Mouse (Mus musculus) ES-Bruce4 (cell line): Measurements from ENCODE around the gene Ppp1r13l. TPM values are rescaled to one million over a fixed set of nuclear protein-coding genes. Genes with fewer than 3 reads are reported as not detected.
A peak's percentile ranks its signal among the peaks of the same experiment; 100 is the strongest.

ENCODE experiments used
- H3K27ac ChIP-seq: 2 replicates; pipeline ENCODE4 v1.5.1; 2012; ENCODE audit warnings: low read length, inconsistent platforms; ENCODE audit not compliant: insufficient read depth
- H3K27me3 ChIP-seq: 2 replicates; pipeline ENCODE4 v1.6.1; 2012; ENCODE audit warnings: mild to moderate bottlenecking, low read length, inconsistent platforms; ENCODE audit not compliant: control insufficient read depth, poor library complexity, insufficient read depth, severe bottlenecking
- H3K36me3 ChIP-seq: 2 replicates; pipeline ENCODE4 v1.6.1; 2012; ENCODE audit warnings: inconsistent platforms, mild to moderate bottlenecking, low read length, moderate library complexity; ENCODE audit not compliant: control insufficient read depth, poor library complexity, insufficient read depth, severe bottlenecking
- H3K4me1 ChIP-seq: one replicate; pipeline ENCODE4 v1.8.1; 2011; ENCODE audit warnings: low read length; ENCODE audit not compliant: control insufficient read depth, insufficient read depth
- H3K4me3 ChIP-seq: 2 replicates; pipeline ENCODE4 v1.5.1; 2011; ENCODE audit warnings: low read depth, mild to moderate bottlenecking, low read length
- H3K9ac ChIP-seq: 2 replicates; pipeline ENCODE4 v1.6.1; 2012; ENCODE audit warnings: low read depth, mild to moderate bottlenecking, inconsistent platforms; ENCODE audit not compliant: poor library complexity, severe bottlenecking
- H3K9me3 ChIP-seq: replicated peaks from 2 replicates; pipeline ENCODE4 v1.6.1; 2012; ENCODE audit warnings: mild to moderate bottlenecking, low read length, inconsistent platforms; ENCODE audit not compliant: control insufficient read depth, poor library complexity, insufficient read depth, severe bottlenecking
- CTCF ChIP-seq: IDR thresholded peaks from one replicate; pipeline ENCODE4 v1.8.1; 2011; ENCODE audit warnings: low read depth, low read length
- EP300 ChIP-seq: IDR thresholded peaks from 2 replicates; pipeline ENCODE4 v1.6.1; 2011; ENCODE audit warnings: low read depth, low read length; ENCODE audit not compliant: insufficient read depth
- POLR2A ChIP-seq: IDR thresholded peaks from one replicate; pipeline ENCODE4 v1.8.1; 2011; ENCODE audit warnings: low read length; ENCODE audit not compliant: insufficient read depth
- polyA plus RNA-seq: library from polyadenylated mRNA; stranded (reverse); fragments of >200 nt; gene quantifications from 2 replicates; pipeline ENCODE4 v1.2.4, GENCODE M21; 2011; ENCODE audit warnings: low read depth; ENCODE audit not compliant: missing spikeins, insufficient read depth, insufficient read length

The Ppp1r13l gene
- polyA plus RNA-seq, 1 experiment, result 21.9 TPM

GRCm38 (mm10) chr7:19331910-19332309, 27.6 kb upstream of the Ppp1r13l start:
- Histone ChIP-seq H3K9me3 (no peaks in the 10 kb centered on the region), H3K4me3 (no peak overlapping the region)

GRCm38 (mm10) chr7:19332709-19333352, 26.7 kb upstream of the Ppp1r13l start:
- no peaks in the 10 kb centered on the region for H3K9me3 ChIP-seq
- TF ChIP-seq POLR2A, result no peak
- no peak for TF ChIP-seq EP300
- TF ChIP-seq CTCF, result no peak
- peak overlapping the region; percentile 74 for H3K4me3 ChIP-seq
- H3K36me3 ChIP-seq, result no peaks in the 10 kb centered on the region
- peak overlapping the region; percentile 74 for H3K9ac ChIP-seq
- no peak overlapping the region for H3K27ac ChIP-seq
- no peaks in the 10 kb centered on the region for H3K4me1 ChIP-seq
- peaks cover 5% of the 10 kb centered on the region for H3K27me3 ChIP-seq

More at GRCm38 (mm10) chr7:19331910-19332309, 27.6 kb upstream of the Ppp1r13l start:
- no peak overlapping the region for H3K27ac ChIP-seq
- H3K36me3 ChIP-seq, result no peaks in the 10 kb centered on the region
- H3K9ac ChIP-seq, result no peak overlapping the region
- peaks cover 5% of the 10 kb centered on the region for H3K27me3 ChIP-seq
- no peaks in the 10 kb centered on the region for H3K4me1 ChIP-seq
- no peak for TF ChIP-seq POLR2A
- no peak for TF ChIP-seq EP300
- no peak for TF ChIP-seq CTCF

- no peak overlapping the region for H3K9ac ChIP-seq
- H3K4me1 ChIP-seq, result no peaks in the 10 kb centered on the region
- H3K27ac ChIP-seq, result no peak overlapping the region
- no peak overlapping the region for H3K4me3 ChIP-seq
- H3K36me3 ChIP-seq, result no peaks in the 10 kb centered on the region
- no peak for TF ChIP-seq EP300
- TF ChIP-seq CTCF, result no peak
- TF ChIP-seq POLR2A, result peak; percentile 31
- peaks cover 5% of the 10 kb centered on the region for H3K27me3 ChIP-seq
- no peaks in the 10 kb centered on the region for H3K9me3 ChIP-seq
These were observed 24.0 kb upstream of the Ppp1r13l start for GRCm38 (mm10) chr7:19335583-19335982.

GRCm38 (mm10) chr7:19337122-19337521, 22.4 kb upstream of the Ppp1r13l start:
- Histone ChIP-seq H3K4me1 (no peaks in the 10 kb centered on the region), H3K27ac (no peak overlapping the region), H3K9me3 (no peaks in the 10 kb centered on the region), H3K36me3 (no peaks in the 10 kb centered on the region), H3K27me3 (peaks cover 5% of the 10 kb centered on the region), H3K9ac (no peak overlapping the region), H3K4me3 (no peak overlapping the region)
- no peak for TF ChIP-seq EP300
- no peak for TF ChIP-seq CTCF
- no peak for TF ChIP-seq POLR2A

DNA sequence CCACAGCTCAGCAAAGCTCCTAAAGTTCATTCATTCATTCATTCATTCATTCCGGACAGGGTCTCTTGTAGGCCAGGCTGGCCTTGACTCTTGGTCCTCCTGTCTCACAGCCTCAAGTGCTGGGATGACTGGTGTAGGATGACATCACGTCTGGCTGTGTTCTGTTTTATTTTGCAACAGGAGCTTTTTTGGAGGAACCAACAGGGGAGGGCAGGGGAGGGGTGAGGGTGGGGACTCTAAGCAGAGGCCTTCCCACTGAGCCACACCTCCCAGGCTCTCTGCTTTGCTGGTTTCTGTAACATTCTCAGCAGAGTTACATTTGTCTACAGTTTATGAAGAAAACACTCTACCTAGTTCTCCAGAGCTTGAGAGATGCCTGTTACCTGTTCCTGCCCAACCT, 21.5 kb upstream of the Ppp1r13l start:
- H3K4me1 ChIP-seq, result no peaks in the 10 kb centered on the region
- no peak overlapping the region for H3K4me3 ChIP-seq
- no peaks in the 10 kb centered on the region for H3K27me3 ChIP-seq
- no peaks in the 10 kb centered on the region for H3K9me3 ChIP-seq
- H3K36me3 ChIP-seq, result no peaks in the 10 kb centered on the region
- H3K27ac ChIP-seq, result no peak overlapping the region
- TF ChIP-seq EP300, result no peak
- no peak for TF ChIP-seq CTCF
- TF ChIP-seq POLR2A, result no peak
- no peak overlapping the region for H3K9ac ChIP-seq

DNA sequence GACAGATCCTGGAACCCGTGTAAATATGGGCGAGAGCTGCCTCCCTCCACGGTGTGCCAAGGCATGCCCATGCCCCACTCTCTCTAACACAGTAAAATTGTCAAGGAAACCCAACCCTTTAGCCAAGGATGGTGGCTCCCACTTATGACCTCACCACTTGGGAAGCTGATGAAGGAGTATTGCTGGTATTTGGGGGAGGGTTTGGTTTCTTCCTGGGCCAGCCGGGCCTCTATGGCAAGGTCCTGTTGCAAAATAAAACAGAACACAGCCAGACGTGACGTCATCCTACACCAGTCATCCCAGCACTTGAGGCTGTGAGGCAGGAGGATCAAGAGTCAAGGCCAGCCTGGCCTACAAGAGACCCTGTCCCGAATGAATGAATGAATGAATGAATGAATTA, 21.0 kb upstream of the Ppp1r13l start:
- no peak overlapping the region for H3K27ac ChIP-seq
- no peaks in the 10 kb centered on the region for H3K9me3 ChIP-seq
- TF ChIP-seq POLR2A (no peak), CTCF (no peak), EP300 (no peak)
- H3K27me3 ChIP-seq, result no peaks in the 10 kb centered on the region
- H3K36me3 ChIP-seq, result no peaks in the 10 kb centered on the region
- H3K9ac ChIP-seq, result no peak overlapping the region
- no peaks in the 10 kb centered on the region for H3K4me1 ChIP-seq
- no peak overlapping the region for H3K4me3 ChIP-seq
